Mouse (Mus musculus): ENCODE results near the gene Gid4.

GRCm38 (mm10) chr11:60454745-60455087, 37.8 kb downstream of the Gid4 start:
- TF ChIP-seq CTCF (IDR thresholded peaks at IDR 0.05; ENCODE audit: insufficient read depth, low read length) (no peak), POLR2A (IDR thresholded peaks at IDR 0.05; ENCODE audit: borderline replicate concordance, extremely low read depth, low read depth, low read length) (no peak)

Measured in lung, adult 2 months (tissue).